Mouse (Mus musculus) mesoderm, embryonic 11.5 days (tissue): ENCODE results near the gene Slc6a2.
A peak's percentile ranks its signal among the peaks of the same experiment; 100 is the strongest.

Experiments used
- DNase-seq: peaks from one replicate; pipeline ENCODE4 v3.0.0-alpha.2; 2012; ENCODE audit warnings: low read depth, low spot score

Gene Slc6a2

GRCm38 (mm10) chr8:93030664-93031063 is 70.8 kb downstream of the Slc6a2 start:
- no peak for DNase-seq

- peak; percentile 54 for DNase-seq
These were observed 79.0 kb downstream of the Slc6a2 start for GRCm38 (mm10) chr8:93038831-93039230.

GRCm38 (mm10) chr8:93040256-93040655 is 80.4 kb downstream of the Slc6a2 start:
- DNase-seq: no peak

GRCm38 (mm10) chr8:93040776-93041567 is 81.1 kb downstream of the Slc6a2 start:
- DNase-seq: no peak

GRCm38 (mm10) chr8:93043083-93043482 is 83.2 kb downstream of the Slc6a2 start:
- DNase-seq: no peak

GRCm38 (mm10) chr8:93048092-93048491 is 88.2 kb downstream of the Slc6a2 start, which contains the start of gene Ces1a:
Ces1a (minus strand) TSS chr8:93048192.
- DNase-seq: no peak

GRCm38 (mm10) chr8:93048510-93049416 is 88.9 kb downstream of the Slc6a2 start:
- DNase-seq: no peak
